Mouse (Mus musculus) layer of hippocampus, adult 2 months (tissue): ENCODE data around the gene Lpp. TPM values are rescaled to one million over a fixed set of nuclear protein-coding genes. Genes with fewer than 3 reads are reported as not detected.

Source experiments
- DNase-seq, 2 experiments: peaks; one replicate each; pipeline ENCODE4 v3.0.0; 2022; ENCODE audit warnings: low spot score in 2 of 2
- H3K27ac ChIP-seq: fragments of 200-600 bp; 2 replicates; pipeline ENCODE4 v1.8.1; 2022
- H3K4me3 ChIP-seq: fragments of 200-600 bp; 2 replicates; pipeline ENCODE4 v1.8.1; 2022; ENCODE audit warnings: mild to moderate bottlenecking
- CTCF ChIP-seq: fragments of 200-600 bp; conservative IDR thresholded peaks from 2 replicates; pipeline ENCODE4 v1.8.1; 2022; ENCODE audit warnings: antibody characterized with exemption, mild to moderate bottlenecking, moderate library complexity
- long read RNA-seq, 2 experiments: library from polyadenylated mRNA; stranded (forward); transcript quantifications; one replicate each; pipeline ENCODE4 v2.0.0; 2021; ENCODE audit warnings: borderline mapping rate in 2 of 2
- total RNA-seq, 2 experiments: library from RNA; stranded (reverse); gene quantifications; 2 replicates each; pipeline ENCODE4 v1.2.3; 2021

Lpp gene
- 10 to 100 TPM; 10.1 to 10.5 TPM for total RNA-seq
- long read RNA-seq, experiment 1, full-length matches to known transcripts: 1 of 10 reads
- long read RNA-seq, experiment 1, partial matches to known transcripts: 0 of 10 reads
- long read RNA-seq, experiment 1, other reads (novel, unspliced or antisense): 9 of 10 reads
- long read RNA-seq, experiment 2, full-length matches to known transcripts: 1 of 12 reads
- long read RNA-seq, experiment 2, partial matches to known transcripts: 0 of 12 reads
- long read RNA-seq, experiment 2, other reads (novel, unspliced or antisense): 11 of 12 reads

- no peak for TF ChIP-seq CTCF
- peak; percentile 14 to 23 for DNase-seq
- Histone ChIP-seq H3K27ac (peak within 1 kb of the TSS; percentile 95), H3K4me3 (peak within 1 kb of the TSS; percentile 80)
Measured at GRCm38 (mm10) chr16:24392651-24393555, at the start of gene Lpp. Lpp (plus strand) TSS chr16:24393507.

- Histone ChIP-seq H3K27ac (peak overlapping the region; percentile 76), H3K4me3 (no peak overlapping the region; the same call in 1 of the 2 replicates)
- no peak for TF ChIP-seq CTCF
- DNase-seq: no peak
Measured at GRCm38 (mm10) chr16:24347582-24348411, 45.5 kb upstream of the Lpp start.

DNA sequence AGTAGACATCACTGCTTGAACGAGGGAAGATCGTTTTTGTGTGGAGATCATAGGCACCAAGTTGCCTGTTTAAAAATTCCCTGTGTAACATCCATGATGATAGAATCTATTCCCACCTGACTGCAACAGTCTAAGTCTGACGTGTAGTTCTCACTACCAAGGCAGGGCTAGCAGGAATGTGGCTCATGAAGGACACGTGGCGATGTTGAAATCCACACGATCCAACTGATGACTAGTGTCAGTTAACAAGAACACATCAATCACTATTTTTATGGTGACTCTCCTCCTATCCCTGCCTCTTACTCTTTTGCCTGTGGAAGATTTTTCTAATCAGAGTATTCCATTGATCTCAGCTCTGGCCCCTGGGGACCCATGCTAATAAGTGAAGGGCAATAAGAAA, 43.0 kb upstream of the Lpp start:
- no peak for DNase-seq
- no peak overlapping the region for H3K4me3 ChIP-seq
- no peak for TF ChIP-seq CTCF
- H3K27ac ChIP-seq: no peak overlapping the region

- Histone ChIP-seq H3K27ac (no peak overlapping the region), H3K4me3 (no peak overlapping the region)
- DNase-seq: no peak
- no peak for TF ChIP-seq CTCF
Measured at GRCm38 (mm10) chr16:24350751-24351150, 42.6 kb upstream of the Lpp start.

GRCm38 (mm10) chr16:24351811-24352210, 41.5 kb upstream of the Lpp start:
- no peak for DNase-seq
- TF ChIP-seq CTCF: peak; percentile 34
- no peak overlapping the region for H3K4me3 ChIP-seq
- H3K27ac ChIP-seq: no peak overlapping the region

DNA sequence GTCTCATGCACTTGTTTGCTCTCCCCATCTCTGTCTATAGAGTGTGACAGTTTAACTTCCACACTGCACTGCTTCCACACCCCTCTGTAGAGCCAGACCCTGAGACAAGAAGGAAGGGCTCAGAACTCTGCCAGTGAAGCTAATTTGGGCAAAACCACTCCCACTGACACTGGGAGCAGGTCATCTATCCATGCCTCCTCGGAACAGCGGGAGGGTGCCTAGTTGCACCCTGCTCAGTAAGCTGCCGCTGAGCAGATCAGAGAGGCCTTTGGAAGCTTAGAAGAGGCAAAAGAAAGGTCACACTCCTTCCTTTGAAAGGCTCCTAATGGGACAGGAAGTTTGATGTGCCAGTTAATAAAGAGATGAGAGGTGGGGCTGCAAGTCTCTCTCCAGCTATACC, 39.5 kb upstream of the Lpp start:
- TF ChIP-seq CTCF: no peak

DNA sequence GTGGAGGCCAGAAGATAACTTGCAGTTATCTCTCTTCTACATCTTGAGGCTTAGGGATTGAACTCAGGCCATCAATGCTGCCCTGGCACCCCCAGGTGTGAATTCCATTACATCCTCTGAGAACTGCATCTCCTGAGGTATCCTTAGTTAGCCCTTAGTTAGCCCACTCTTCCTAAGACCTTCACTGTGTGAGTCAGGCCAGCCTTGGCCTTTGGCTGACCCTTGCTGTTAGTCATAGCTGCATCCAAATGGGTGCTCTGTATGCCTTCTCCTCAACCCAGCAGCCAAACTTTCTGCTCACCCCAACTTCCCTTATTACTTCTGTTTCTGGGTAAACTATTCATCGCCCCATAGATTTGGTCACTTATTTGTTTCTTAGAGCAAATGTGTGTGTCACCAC, 31.6 kb upstream of the Lpp start:
- Histone ChIP-seq H3K4me3 (no peak overlapping the region), H3K27ac (no peak overlapping the region)
- DNase-seq: no peak
- no peak for TF ChIP-seq CTCF

More for the DNA sequence above, 39.5 kb upstream of the Lpp start:
- Histone ChIP-seq H3K27ac (no peak overlapping the region), H3K4me3 (no peak overlapping the region)
- no peak for DNase-seq

GRCm38 (mm10) chr16:24364030-24364687, 29.1 kb upstream of the Lpp start:
- TF ChIP-seq CTCF: no peak
- Histone ChIP-seq H3K4me3 (no peak overlapping the region), H3K27ac (no peak overlapping the region)
- DNase-seq: no peak

GRCm38 (mm10) chr16:24365900-24366299, 27.4 kb upstream of the Lpp start:
- no peak overlapping the region for H3K4me3 ChIP-seq
- DNase-seq: no peak
- H3K27ac ChIP-seq: peak overlapping the region; percentile 19; the same call in 1 of the 2 replicates
- TF ChIP-seq CTCF: peak; percentile 62

DNA sequence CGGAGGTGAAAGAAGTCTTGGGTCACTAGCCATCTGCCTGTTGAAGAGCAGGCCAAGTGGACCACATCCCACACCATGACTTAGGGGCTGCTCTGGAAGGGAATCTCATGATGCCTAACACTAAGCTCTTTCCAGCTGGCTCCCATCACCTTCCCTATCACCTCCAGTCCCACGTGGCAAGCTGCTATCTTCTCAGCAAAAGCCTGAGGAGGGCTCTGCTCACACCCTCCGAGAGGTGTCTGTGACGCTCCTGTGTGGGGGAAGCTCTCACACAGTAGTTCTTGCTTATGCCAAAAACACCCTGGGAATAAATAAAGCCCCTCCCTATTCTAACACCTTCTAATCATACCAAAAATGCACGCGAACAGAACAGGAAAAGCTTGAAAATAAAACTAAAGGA, 26.2 kb upstream of the Lpp start:
- TF ChIP-seq CTCF: no peak
- no peak overlapping the region for H3K27ac ChIP-seq
- no peak for DNase-seq
- H3K4me3 ChIP-seq: no peak overlapping the region

GRCm38 (mm10) chr16:24367506-24367905, 25.8 kb upstream of the Lpp start:
- no peak for DNase-seq
- TF ChIP-seq CTCF: no peak
- Histone ChIP-seq H3K4me3 (no peak overlapping the region), H3K27ac (no peak overlapping the region)

DNA sequence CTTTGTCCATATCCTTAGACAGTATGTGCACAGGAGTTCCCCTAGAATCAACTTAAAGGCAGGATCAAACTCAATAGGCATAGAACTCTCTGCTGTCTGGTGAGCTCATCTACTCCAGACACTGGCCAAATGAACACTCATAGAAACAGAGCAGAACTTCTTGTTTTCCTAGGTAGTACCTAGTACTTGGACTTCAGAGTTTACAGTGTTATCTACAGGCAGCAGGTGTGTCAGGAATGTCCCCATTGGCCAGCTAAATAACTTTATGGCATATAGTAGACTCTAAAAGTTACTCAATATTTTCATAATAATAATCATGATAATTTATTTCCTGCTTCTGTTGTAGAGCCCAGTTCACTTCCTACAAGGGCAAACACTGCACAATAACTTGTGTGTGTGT, 16.8 kb upstream of the Lpp start:
- Histone ChIP-seq H3K27ac (no peak overlapping the region), H3K4me3 (no peak overlapping the region)
- no peak for DNase-seq
- no peak for TF ChIP-seq CTCF
